Mouse (Mus musculus): ENCODE data around the gene A930009A15Rik. TPM values are rescaled to one million over a fixed set of nuclear protein-coding genes. Genes with fewer than 3 reads are reported as not detected.
A peak's percentile ranks its signal among the peaks of the same experiment; 100 is the strongest.

The A930009A15Rik gene
- polyA plus RNA-seq, 1 experiment from 2014 or later = not detected

GRCm38 (mm10) chr10:115550253-115550652 is 19.5 kb upstream of the A930009A15Rik start:
- no peak for DNase-seq
- Histone ChIP-seq H3K27ac (ENCODE audit: low read depth) (no peak overlapping the region), H3K9me3 (ENCODE audit: low read depth, low read length) (no peaks in the 10 kb centered on the region), H3K27me3 (ENCODE audit: insufficient read depth, low read length) (no peaks in the 10 kb centered on the region), H3K4me3 (ENCODE audit: low read depth, low read length) (no peak overlapping the region), H3K4me2 (no peak overlapping the region), H3K4me1 (ENCODE audit: insufficient read depth) (no peaks in the 10 kb centered on the region), H3K36me3 (ENCODE audit: insufficient read depth) (no peaks in the 10 kb centered on the region), H3K9ac (no peak overlapping the region)
- no peak for TF ChIP-seq CTCF (IDR thresholded peaks at IDR 0.05; ENCODE audit: low read depth)
- 75% methylated on average over 7 of the region's 7 CpGs for WGBS
- no peak for ATAC-seq (ENCODE audit: insufficient read depth)

DNA sequence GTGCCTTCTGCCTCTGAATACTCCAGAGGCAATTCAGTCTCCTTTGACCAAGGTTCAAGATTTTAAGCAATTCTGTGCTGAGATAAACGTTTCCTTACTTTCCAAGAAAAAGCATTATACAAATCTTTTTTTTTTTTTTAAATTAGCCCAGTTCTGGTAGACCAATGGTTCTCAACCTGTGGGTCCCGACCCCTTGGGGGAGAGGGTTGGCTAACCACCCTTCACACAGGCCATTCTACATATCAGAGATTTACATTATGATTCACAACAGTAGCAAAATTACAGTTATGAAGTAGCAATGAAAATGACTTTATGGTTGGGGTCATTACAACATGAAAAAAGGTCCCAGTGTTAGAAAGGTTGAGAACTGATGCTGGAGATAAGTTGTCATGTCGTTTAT is 18.7 kb upstream of the A930009A15Rik start:
- H3K4me1 ChIP-seq (ENCODE audit: insufficient read depth) = no peaks in the 10 kb centered on the region
- H3K9me3 ChIP-seq (ENCODE audit: low read depth, low read length) = no peaks in the 10 kb centered on the region
- no peak overlapping the region for H3K4me2 ChIP-seq
- H3K4me3 ChIP-seq (ENCODE audit: low read depth, low read length) = no peak overlapping the region
- TF ChIP-seq CTCF (IDR thresholded peaks at IDR 0.05; ENCODE audit: low read depth) = no peak
- ATAC-seq (ENCODE audit: insufficient read depth) (no peak), DNase-seq (no peak)
- H3K27ac ChIP-seq (ENCODE audit: low read depth) = no peak overlapping the region
- H3K36me3 ChIP-seq (ENCODE audit: insufficient read depth) = no peaks in the 10 kb centered on the region
- no peak overlapping the region for H3K9ac ChIP-seq
- H3K27me3 ChIP-seq (ENCODE audit: insufficient read depth, low read length) = no peaks in the 10 kb centered on the region
- WGBS = 74% methylated on average over 3 of the region's 3 CpGs

- Histone ChIP-seq H3K4me1 (ENCODE audit: insufficient read depth) (no peaks in the 10 kb centered on the region), H3K27me3 (ENCODE audit: insufficient read depth, low read length) (no peaks in the 10 kb centered on the region), H3K9me3 (ENCODE audit: low read depth, low read length) (no peaks in the 10 kb centered on the region), H3K4me3 (ENCODE audit: low read depth, low read length) (no peak overlapping the region), H3K9ac (no peak overlapping the region), H3K36me3 (ENCODE audit: insufficient read depth) (no peaks in the 10 kb centered on the region), H3K4me2 (no peak overlapping the region), H3K27ac (ENCODE audit: low read depth) (no peak overlapping the region)
- ATAC-seq (ENCODE audit: insufficient read depth) (no peak), DNase-seq (no peak)
- TF ChIP-seq CTCF (IDR thresholded peaks at IDR 0.05; ENCODE audit: low read depth) = no peak
- 73% methylated on average over 11 of the region's 11 CpGs for WGBS
Observed at GRCm38 (mm10) chr10:115553352-115554113, 16.3 kb upstream of the A930009A15Rik start.

- H3K9me3 ChIP-seq (ENCODE audit: low read depth, low read length) = no peaks in the 10 kb centered on the region
Observed at GRCm38 (mm10) chr10:115555191-115555765, 14.5 kb upstream of the A930009A15Rik start.

GRCm38 (mm10) chr10:115556738-115557242 is 13.0 kb upstream of the A930009A15Rik start:
- ATAC-seq (ENCODE audit: insufficient read depth) = no peak
- Histone ChIP-seq H3K4me2 (no peak overlapping the region), H3K4me3 (ENCODE audit: low read depth, low read length) (no peak overlapping the region), H3K27ac (ENCODE audit: low read depth) (no peak overlapping the region), H3K9ac (no peak overlapping the region), H3K36me3 (ENCODE audit: insufficient read depth) (no peaks in the 10 kb centered on the region), H3K27me3 (ENCODE audit: insufficient read depth, low read length) (no peaks in the 10 kb centered on the region), H3K4me1 (ENCODE audit: insufficient read depth) (no peaks in the 10 kb centered on the region), H3K9me3 (ENCODE audit: low read depth, low read length) (no peaks in the 10 kb centered on the region)
- no peak for DNase-seq
- no peak for TF ChIP-seq CTCF (IDR thresholded peaks at IDR 0.05; ENCODE audit: low read depth)
- WGBS = 35% methylated on average over 12 of the region's 12 CpGs

More at GRCm38 (mm10) chr10:115555191-115555765, 14.5 kb upstream of the A930009A15Rik start:
- no peak overlapping the region for H3K27ac ChIP-seq (ENCODE audit: low read depth)
- WGBS = 27% methylated on average over 2 of the region's 2 CpGs
- no peaks in the 10 kb centered on the region for H3K4me1 ChIP-seq (ENCODE audit: insufficient read depth)
- ATAC-seq (ENCODE audit: insufficient read depth) = no peak
- H3K9ac ChIP-seq = no peak overlapping the region
- no peak overlapping the region for H3K4me3 ChIP-seq (ENCODE audit: low read depth, low read length)
- DNase-seq = no peak
- no peak overlapping the region for H3K4me2 ChIP-seq
- H3K36me3 ChIP-seq (ENCODE audit: insufficient read depth) = no peaks in the 10 kb centered on the region
- no peak for TF ChIP-seq CTCF (IDR thresholded peaks at IDR 0.05; ENCODE audit: low read depth)
- H3K27me3 ChIP-seq (ENCODE audit: insufficient read depth, low read length) = no peaks in the 10 kb centered on the region

DNA sequence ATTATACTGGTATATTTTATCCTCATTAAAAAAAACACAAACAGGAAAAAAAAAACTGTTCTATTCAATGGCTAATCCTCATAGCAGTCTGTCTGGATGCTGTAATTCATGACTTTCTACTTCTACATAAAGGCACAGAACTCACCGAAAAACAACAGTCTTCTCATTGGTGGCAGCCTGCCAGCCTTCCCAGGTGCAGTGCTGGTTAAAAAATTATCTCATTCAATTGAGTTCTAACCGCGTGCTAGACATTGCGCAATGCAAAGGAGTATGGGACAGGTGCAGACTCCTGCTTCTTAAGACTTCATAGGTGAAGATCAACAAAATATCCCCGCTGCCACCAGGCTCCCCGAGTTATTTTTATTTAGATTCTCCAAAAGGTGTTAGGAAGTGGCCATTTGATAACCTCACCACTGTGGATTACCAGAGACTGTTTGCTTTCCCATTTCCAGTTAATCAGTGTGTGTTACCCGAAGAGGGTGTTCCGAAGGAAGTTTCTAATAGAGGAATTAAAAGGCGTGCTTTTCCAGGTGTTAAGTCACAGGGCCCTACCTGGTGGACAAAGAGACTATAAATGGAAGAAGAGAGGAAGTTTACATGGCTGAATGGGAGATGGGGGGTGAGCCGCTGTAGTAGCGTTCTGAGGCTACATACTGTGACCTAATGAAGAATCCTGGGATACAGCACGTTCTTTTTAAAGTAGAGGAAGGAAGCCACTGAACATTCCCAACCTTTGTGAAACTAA is 8.5 kb upstream of the A930009A15Rik start:
- no peak overlapping the region for H3K9ac ChIP-seq
- TF ChIP-seq CTCF (IDR thresholded peaks at IDR 0.05; ENCODE audit: low read depth) = no peak
- no peaks in the 10 kb centered on the region for H3K4me1 ChIP-seq (ENCODE audit: insufficient read depth)
- no peaks in the 10 kb centered on the region for H3K27me3 ChIP-seq (ENCODE audit: insufficient read depth, low read length)
- peak; percentile 76 for DNase-seq
- H3K4me3 ChIP-seq (ENCODE audit: low read depth, low read length) = no peak overlapping the region
- peak; percentile 74 for ATAC-seq (ENCODE audit: insufficient read depth)
- no peaks in the 10 kb centered on the region for H3K36me3 ChIP-seq (ENCODE audit: insufficient read depth)
- 51% methylated on average over 12 of the region's 12 CpGs for WGBS
- no peaks in the 10 kb centered on the region for H3K9me3 ChIP-seq (ENCODE audit: low read depth, low read length)
- H3K27ac ChIP-seq (ENCODE audit: low read depth) = peak overlapping the region; percentile 26; the same call in 1 of the 2 replicates
- H3K4me2 ChIP-seq = no peak overlapping the region
